Mouse (Mus musculus) embryonic facial prominence, embryonic 10.5 days (tissue): ENCODE data around the gene Ap4b1. TPM values are rescaled to one million over a fixed set of nuclear protein-coding genes. Genes with fewer than 3 reads are reported as not detected.
A peak's percentile ranks its signal among the peaks of the same experiment; 100 is the strongest.

Experiments
- DNase-seq: peaks from one replicate; pipeline ENCODE4 v3.0.0-alpha.2; 2017; ENCODE audit warnings: low spot score
- H3K27ac ChIP-seq: fragments of 300-500 bp; sonication (generic); replicated peaks from 2 replicates; pipeline ENCODE4 v1.5.1; 2016; ENCODE audit warnings: mild to moderate bottlenecking
- H3K27me3 ChIP-seq: fragments of 300-500 bp; sonication (generic); replicated peaks from 2 replicates; pipeline ENCODE4 v1.6.1; 2016; ENCODE audit warnings: low read depth, mild to moderate bottlenecking; ENCODE audit not compliant: poor library complexity, severe bottlenecking
- H3K36me3 ChIP-seq: fragments of 300-500 bp; sonication (generic); replicated peaks from 2 replicates; pipeline ENCODE4 v1.6.1; 2016; ENCODE audit warnings: mild to moderate bottlenecking, moderate library complexity
- H3K4me1 ChIP-seq: fragments of 300-500 bp; sonication (generic); 2 replicates; pipeline ENCODE4 v1.6.1; 2016
- H3K4me3 ChIP-seq: fragments of 300-500 bp; sonication (generic); 2 replicates; pipeline ENCODE4 v1.5.1; 2016; ENCODE audit warnings: mild to moderate bottlenecking, moderate library complexity
- H3K9me3 ChIP-seq: fragments of 300-500 bp; sonication (generic); 2 replicates; pipeline ENCODE4 v1.6.1; 2016; ENCODE audit warnings: mild to moderate bottlenecking
- WGBS: fragments of 180-500 bp; shearing (Covaris S2); methylation state at CpG from one replicate; pipeline ENCODE4 v1.1.7; 2016; 5-methylcytosine and 5-hydroxymethylcytosine counted together
- polyA plus RNA-seq: library from polyadenylated mRNA; unstranded; fragments of >200 nt; fragmentation: Nextera tagmentation; extraction: Ambion mirVana; gene quantifications from 2 replicates; pipeline ENCODE4 v1.2.1, GENCODE M21; 2016

The Ap4b1 gene
- polyA plus RNA-seq, result 20.4 and 22.7 TPM in 2 replicates

DNA sequence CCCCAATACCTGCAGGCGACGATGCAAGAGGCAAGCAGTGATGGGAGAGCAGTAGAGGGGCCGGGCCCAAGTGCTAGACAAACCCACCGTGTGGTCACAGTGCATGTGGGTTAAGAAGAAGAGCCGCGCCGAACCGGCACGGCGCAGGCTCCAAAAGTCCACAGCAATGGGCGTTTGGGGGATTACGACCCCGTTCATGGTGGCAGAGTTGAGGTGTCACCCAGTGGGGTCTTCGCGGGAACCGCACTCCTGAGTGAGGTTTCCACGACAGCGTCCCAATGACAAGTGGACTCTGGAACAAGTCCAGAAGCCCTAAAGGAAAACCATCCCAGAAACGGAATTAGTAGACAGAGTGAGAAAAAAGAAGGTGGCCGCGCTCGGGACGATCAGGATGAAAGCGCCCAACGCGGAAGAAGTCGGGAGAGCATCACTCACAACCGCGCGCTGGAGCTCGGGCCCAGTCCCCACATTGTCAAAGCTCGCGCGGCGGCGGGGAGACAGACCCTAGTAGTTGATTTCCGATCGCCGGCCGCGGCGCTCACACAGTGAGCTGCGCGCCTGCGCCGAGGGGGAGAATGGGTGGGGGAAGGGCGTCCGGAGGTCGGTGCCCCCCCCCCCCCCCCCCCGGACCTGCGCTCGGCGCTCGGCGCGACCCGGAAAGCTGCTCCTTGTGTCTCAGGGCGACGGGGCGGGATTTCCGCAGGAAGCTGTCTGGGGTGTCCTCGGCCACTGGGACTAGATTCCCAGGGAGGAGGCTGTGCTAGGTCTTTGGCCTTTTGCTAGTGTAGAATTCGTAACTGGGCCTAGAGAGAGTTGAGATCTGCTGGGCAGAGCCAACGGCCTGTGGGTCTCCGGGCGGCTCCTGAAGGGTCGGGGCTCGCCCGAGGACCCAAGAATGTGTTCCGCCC lies at the start of gene Ap4b1, which contains the start of the genes Dclre1b and Gm43064:
Gene Ap4b1 (plus strand): TSS at position 630 of the 908 bp plus-strand sequence.
Gene Dclre1b (minus strand): TSS at position 554 of the 908 bp plus-strand sequence.
Gene Gm43064 (plus strand): TSS at position 683 of the 908 bp plus-strand sequence.
- Histone ChIP-seq H3K36me3 (peaks cover 48% of the 10 kb centered on the region), H3K27me3 (no peaks in the 10 kb centered on the region), H3K4me1 (peaks cover 17% of the 10 kb centered on the region), H3K4me3 (peak within 1 kb of the TSS; percentile 89), H3K27ac (peak within 1 kb of the TSS; percentile 93), H3K9me3 (no peaks in the 10 kb centered on the region)
- WGBS, result under 1% methylated on average over 68 of the region's 70 CpGs
- DNase-seq, result peak; percentile 97

DNA sequence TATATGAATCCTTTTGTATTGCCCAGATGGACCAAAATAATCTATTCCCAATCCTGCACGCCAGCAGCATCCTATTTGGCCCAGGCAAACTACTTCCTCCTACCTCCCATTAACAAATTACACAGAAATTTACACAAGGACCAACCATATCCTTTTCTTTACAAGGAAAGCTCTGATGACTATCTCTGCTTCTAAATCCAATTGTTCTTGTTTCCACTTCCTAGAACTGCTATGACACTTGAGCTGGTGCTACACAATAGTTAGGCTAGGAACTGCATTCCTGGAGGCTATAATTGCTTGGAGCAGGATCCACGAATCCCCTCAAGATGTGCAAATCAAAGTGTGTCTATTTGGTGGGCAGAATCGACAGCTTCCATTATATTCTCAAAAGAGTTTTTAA lies 42.5 kb upstream of the Ap4b1 start:
- Histone ChIP-seq H3K36me3 (peaks cover 73% of the 10 kb centered on the region), H3K27me3 (no peaks in the 10 kb centered on the region), H3K4me1 (no peaks in the 10 kb centered on the region), H3K27ac (no peak overlapping the region), H3K9me3 (no peaks in the 10 kb centered on the region), H3K4me3 (no peak overlapping the region)
- DNase-seq, result no peak
- WGBS, result 72% methylated on average over 3 of the region's 3 CpGs

DNA sequence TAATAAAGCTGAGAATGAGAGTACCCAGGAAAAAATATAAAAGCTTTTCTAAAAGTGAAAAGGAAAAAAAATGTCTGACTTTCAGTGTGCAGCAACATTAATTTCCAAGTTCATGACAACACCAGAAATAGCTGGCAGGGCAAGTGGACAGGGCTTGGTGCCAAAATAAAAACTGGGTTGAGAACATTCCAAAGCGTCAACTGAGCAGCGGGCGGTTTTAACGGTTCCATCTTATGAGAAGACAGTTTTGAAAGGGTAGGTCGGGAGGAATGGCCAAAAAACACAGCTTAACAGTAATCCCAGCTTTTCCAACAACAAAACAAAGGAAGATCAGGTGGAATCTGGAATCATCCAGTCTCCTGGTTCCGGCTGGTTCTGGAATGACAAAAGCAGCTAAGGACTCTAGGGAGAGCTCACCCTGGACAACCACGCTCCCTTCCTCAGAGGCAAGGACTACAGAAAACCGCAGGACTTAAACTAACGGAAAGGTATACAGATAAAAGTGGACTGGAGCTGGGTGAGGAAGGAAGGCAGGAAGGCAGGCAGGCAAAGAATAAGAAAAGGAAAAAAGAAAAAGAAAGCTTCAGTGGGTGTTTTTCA lies 37.7 kb upstream of the Ap4b1 start:
- 89% methylated on average over 9 of the region's 9 CpGs for WGBS
- Histone ChIP-seq H3K9me3 (no peaks in the 10 kb centered on the region), H3K4me1 (no peaks in the 10 kb centered on the region), H3K27ac (no peak overlapping the region), H3K4me3 (no peak overlapping the region), H3K27me3 (no peaks in the 10 kb centered on the region), H3K36me3 (peaks cover 62% of the 10 kb centered on the region)
- DNase-seq, result no peak

DNA sequence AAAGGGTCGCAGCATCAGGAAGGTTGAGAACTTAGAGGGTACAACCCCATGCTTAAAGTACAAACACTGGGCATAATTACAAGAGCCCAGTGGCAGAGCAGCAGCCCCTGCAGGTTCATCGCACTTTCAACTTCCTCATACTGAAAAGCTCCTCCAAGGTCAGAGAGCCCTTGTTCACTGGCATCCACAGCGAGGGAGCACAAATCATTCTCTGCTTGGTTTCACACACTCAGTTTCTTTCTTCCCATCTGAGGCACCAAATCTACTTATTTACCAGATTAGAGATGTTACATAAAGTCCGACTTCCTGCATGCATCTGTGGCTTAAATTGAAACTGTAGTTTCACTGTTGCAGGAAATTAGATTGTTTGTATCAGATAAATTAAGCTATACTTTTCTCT lies 36.5 kb upstream of the Ap4b1 start:
- H3K36me3 ChIP-seq, result peaks cover 74% of the 10 kb centered on the region
- DNase-seq, result no peak
- 85% methylated on average over 4 of the region's 4 CpGs for WGBS
- H3K9me3 ChIP-seq, result no peaks in the 10 kb centered on the region
- no peaks in the 10 kb centered on the region for H3K27me3 ChIP-seq
- no peaks in the 10 kb centered on the region for H3K4me1 ChIP-seq
- no peak overlapping the region for H3K4me3 ChIP-seq
- H3K27ac ChIP-seq, result no peak overlapping the region

DNA sequence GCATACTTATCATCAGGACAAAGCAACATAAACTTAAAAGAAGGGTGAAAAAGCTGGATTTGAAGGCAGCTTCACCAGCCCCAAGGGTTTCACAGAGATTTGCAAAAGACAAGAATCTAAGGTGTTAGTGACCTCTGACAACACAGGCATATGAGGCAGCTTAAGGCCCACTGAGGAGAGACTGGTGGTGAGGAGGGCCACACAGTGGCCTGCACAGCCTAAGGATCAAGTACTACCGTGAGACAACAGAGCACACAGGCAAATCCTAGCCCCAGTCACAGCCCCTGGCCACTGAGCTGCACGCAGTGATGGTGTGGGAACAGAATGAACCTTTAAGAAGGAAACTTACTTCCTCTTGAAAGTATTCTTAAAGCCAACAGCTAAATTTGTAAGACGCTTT lies 35.8 kb upstream of the Ap4b1 start:
- H3K9me3 ChIP-seq, result no peaks in the 10 kb centered on the region
- H3K27me3 ChIP-seq, result no peaks in the 10 kb centered on the region
- 87% methylated on average over 3 of the region's 3 CpGs for WGBS
- DNase-seq, result no peak
- peaks cover 75% of the 10 kb centered on the region for H3K36me3 ChIP-seq
- H3K4me3 ChIP-seq, result no peak overlapping the region
- no peaks in the 10 kb centered on the region for H3K4me1 ChIP-seq
- no peak overlapping the region for H3K27ac ChIP-seq

DNA sequence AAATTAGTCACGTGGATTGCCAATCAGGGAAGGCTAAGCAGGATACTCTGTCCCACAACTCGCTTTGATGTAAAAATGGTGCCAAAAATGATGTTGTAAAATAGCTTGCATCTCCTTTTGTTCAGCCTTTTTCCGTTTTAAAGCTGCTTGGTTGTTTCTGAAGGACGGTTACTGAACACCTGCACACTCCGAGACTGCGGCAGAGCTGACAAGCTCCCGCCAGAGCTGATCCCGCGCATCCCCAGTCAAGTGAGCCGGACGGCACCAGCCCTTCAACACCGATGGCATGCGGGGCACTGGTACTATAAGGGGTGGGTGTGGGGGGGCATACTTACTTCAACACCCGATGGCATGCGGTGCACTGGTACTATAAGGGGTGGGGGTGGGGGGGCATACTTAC lies 35.3 kb upstream of the Ap4b1 start:
- Histone ChIP-seq H3K4me1 (no peaks in the 10 kb centered on the region), H3K27ac (no peak overlapping the region), H3K4me3 (no peak overlapping the region), H3K36me3 (peaks cover 71% of the 10 kb centered on the region), H3K9me3 (no peaks in the 10 kb centered on the region), H3K27me3 (no peaks in the 10 kb centered on the region)
- 91% methylated on average over 15 of the region's 15 CpGs for WGBS
- DNase-seq, result no peak

DNA sequence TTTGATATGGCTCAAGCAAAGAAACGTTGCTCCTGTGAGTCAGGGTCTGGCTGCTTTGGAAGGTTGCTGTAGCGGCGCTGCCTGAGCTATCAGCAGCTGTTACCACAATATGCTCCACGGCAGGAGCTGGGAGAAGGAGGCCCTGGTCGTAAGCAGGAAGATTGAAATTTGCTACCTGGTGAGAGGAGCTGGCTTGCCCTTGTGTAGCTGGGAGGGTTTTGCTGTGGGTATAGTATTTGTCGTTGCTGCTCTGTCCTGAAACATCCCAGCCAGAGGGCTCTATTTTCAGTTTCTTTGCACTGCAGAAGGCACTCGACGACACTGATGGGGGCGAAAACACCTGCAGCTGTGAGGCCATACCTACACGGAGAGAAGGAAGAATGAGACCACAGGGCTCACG lies 31.4 kb upstream of the Ap4b1 start:
- Histone ChIP-seq H3K9me3 (no peaks in the 10 kb centered on the region), H3K27ac (no peak overlapping the region), H3K4me1 (no peaks in the 10 kb centered on the region), H3K27me3 (no peaks in the 10 kb centered on the region), H3K4me3 (no peak overlapping the region), H3K36me3 (peaks cover 44% of the 10 kb centered on the region)
- WGBS, result 89% methylated on average over 11 of the region's 11 CpGs
- DNase-seq, result no peak

DNA sequence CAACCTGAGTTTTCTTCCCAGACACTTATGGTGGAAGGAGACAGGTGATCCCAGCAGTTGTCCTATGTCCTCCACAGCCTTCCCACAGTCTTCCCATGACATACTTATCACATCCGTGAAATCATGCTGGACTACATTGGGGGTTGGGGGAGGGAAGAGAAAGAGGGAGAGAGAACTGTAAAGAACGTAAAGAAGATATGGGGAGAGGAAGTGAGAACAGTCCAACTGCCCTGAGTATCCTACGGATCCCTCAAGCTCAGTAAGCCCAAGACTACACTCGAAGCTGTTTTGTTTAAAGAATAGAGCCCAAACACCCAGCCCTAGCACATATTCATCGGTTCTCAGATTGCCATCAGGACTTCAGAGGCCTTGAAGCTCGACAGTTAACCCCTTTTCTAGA lies 30.7 kb upstream of the Ap4b1 start:
- no peaks in the 10 kb centered on the region for H3K9me3 ChIP-seq
- H3K27me3 ChIP-seq, result no peaks in the 10 kb centered on the region
- H3K36me3 ChIP-seq, result peaks cover 39% of the 10 kb centered on the region
- DNase-seq, result no peak
- H3K27ac ChIP-seq, result no peak overlapping the region
- no peak overlapping the region for H3K4me3 ChIP-seq
- 87% methylated on average over 6 of the region's 6 CpGs for WGBS
- H3K4me1 ChIP-seq, result no peaks in the 10 kb centered on the region

DNA sequence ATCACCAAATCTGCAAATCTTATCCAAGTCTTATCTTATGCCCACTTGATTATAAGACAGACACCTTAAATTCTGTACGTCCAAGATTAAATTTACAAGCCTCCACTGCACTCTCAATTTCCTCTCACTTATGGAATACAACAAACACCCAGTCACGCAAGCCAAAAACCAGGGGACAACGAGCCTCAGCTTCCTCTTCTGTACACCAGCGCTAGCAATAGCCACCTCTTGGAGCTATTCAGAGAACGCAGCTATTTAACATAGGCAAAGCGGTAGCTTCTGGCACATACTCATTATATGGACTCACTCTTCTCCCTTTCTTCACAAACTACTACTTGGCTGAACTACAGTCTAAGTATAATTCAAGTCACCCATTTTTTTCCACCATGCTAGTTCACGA lies 30.1 kb upstream of the Ap4b1 start:
- H3K27me3 ChIP-seq, result no peaks in the 10 kb centered on the region
- WGBS, result 87% methylated on average over 7 of the region's 7 CpGs
- no peak for DNase-seq
- H3K27ac ChIP-seq, result no peak overlapping the region
- peaks cover 3% of the 10 kb centered on the region; the same call in 1 of the 2 replicates for H3K4me1 ChIP-seq
- H3K9me3 ChIP-seq, result no peaks in the 10 kb centered on the region
- no peak overlapping the region for H3K4me3 ChIP-seq
- peaks cover 34% of the 10 kb centered on the region for H3K36me3 ChIP-seq

DNA sequence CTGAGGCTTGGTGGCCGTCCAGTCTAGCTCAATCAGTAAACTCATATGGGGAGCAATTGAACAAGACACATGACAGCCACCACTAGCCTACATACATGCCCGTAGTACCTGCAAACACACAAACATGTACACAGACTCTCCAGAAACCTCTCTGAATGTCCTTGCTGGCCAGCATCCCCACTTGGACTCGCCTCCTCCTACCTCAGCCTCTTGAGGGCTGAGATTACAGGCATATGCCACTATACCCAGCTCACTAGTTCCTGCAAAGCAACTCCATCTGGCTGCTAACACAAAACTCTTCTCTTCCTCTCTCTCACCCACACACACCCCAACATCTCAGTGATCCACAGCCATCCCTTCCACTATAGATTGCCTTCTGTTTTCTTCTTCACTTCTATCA lies 29.0 kb upstream of the Ap4b1 start:
- no peak for DNase-seq
- Histone ChIP-seq H3K27me3 (no peaks in the 10 kb centered on the region), H3K9me3 (no peaks in the 10 kb centered on the region), H3K4me1 (peaks cover 4% of the 10 kb centered on the region; the same call in 1 of the 2 replicates), H3K4me3 (no peak overlapping the region), H3K27ac (no peak overlapping the region), H3K36me3 (peaks cover 31% of the 10 kb centered on the region)
- WGBS, result 93% methylated on average over 3 of the region's 3 CpGs

DNA sequence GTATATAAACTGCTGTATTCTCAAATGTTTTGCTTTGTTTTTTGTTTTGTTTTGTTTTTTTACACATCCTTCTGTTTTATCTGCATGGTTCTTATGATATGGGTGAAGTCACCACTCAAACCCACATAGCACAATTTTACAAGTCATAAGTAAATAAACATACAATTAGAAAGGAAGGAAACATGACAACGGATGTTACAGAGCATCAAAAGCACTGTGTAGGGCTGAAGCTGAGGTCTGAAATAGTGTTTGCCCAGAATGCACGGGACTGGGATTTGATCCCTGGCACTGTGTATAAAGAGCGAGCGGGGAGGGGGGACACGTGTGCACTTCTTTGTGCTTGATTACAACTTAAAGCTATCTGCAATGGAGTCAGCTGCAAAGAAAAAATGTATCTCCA lies 28.5 kb upstream of the Ap4b1 start:
- no peaks in the 10 kb centered on the region for H3K27me3 ChIP-seq

DNA sequence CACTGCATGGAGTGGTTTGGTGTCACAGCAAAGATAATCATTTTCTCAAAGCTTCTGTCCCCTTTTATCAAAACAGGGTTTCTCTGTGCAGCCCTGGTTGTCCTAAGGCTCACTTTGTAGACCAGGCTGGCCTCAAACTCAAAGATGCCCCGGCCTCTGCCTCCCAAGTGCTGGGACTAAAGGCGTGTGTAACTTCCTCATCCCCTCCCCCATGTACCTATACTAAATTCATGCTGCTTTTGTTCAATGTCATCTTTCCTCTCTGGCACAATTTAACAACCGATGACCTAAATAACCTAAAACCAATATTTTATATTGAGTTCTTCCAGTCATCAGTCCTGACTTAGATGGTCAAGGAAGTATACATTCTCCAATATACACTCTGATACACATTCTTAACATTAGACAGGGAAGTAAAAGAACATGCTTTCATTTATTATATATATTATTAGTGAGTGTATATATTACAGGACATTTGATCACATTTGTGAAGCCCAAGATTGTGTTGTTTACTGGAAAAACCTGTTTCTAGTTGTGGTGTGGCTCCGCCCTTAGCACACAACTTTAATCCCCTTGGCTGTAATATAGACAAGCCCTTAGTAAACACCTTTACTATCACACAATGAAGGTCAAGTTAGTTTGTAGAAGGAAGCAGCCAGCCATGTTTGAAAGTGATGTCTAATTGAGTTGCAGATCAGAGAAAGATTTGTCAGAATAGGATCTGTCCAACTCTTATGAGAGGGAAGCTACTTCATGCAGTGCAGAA lies 26.3 kb upstream of the Ap4b1 start:
- H3K27ac ChIP-seq, result no peak overlapping the region
- peaks cover 4% of the 10 kb centered on the region; the same call in 1 of the 2 replicates for H3K4me1 ChIP-seq
- H3K27me3 ChIP-seq, result no peaks in the 10 kb centered on the region
- no peak overlapping the region for H3K4me3 ChIP-seq
- WGBS, result 84% methylated on average over 4 of the region's 4 CpGs
- no peak for DNase-seq
- H3K36me3 ChIP-seq, result peaks cover 6% of the 10 kb centered on the region
- no peaks in the 10 kb centered on the region for H3K9me3 ChIP-seq

More for the DNA sequence above, 28.5 kb upstream of the Ap4b1 start:
- Histone ChIP-seq H3K36me3 (peaks cover 26% of the 10 kb centered on the region), H3K4me1 (peaks cover 4% of the 10 kb centered on the region; the same call in 1 of the 2 replicates), H3K4me3 (no peak overlapping the region), H3K27ac (no peak overlapping the region), H3K9me3 (no peaks in the 10 kb centered on the region)
- DNase-seq, result no peak
- WGBS, result 79% methylated on average over 5 of the region's 5 CpGs
